Mouse (Mus musculus) hindbrain, embryonic 14.5 days (tissue): ENCODE data around the gene Lta. TPM values are rescaled to one million over a fixed set of nuclear protein-coding genes. Genes with fewer than 3 reads are reported as not detected.

ENCODE experiments used
- ATAC-seq: fragments of 200-750 bp; cut with Nextera tagmentation; 2 replicates; pipeline ENCODE4 v1.8.0; 2017; ENCODE audit warnings: moderate number of reproducible peaks, mild to moderate bottlenecking, moderate TSS enrichment, moderate library complexity; ENCODE audit not compliant: low FRiP score
- DNase-seq: peaks from one replicate; pipeline ENCODE4 v3.0.0-alpha.2; 2015; ENCODE audit warnings: low spot score
- H3K27ac ChIP-seq: fragments of 300-500 bp; sonication (generic); 2 replicates; pipeline ENCODE4 v1.5.1; 2014; ENCODE audit warnings: mild to moderate bottlenecking, moderate library complexity
- H3K27me3 ChIP-seq: fragments of 300-500 bp; sonication (generic); 2 replicates; pipeline ENCODE4 v1.6.1; 2014; ENCODE audit warnings: mild to moderate bottlenecking, low read length, mixed read lengths; ENCODE audit not compliant: control insufficient read depth, insufficient read depth
- H3K36me3 ChIP-seq: fragments of 300-500 bp; sonication (generic); replicated peaks from 2 replicates; pipeline ENCODE4 v1.6.1; 2014; ENCODE audit not compliant: control insufficient read depth, insufficient read depth
- H3K4me1 ChIP-seq: fragments of 300-500 bp; sonication (generic); replicated peaks from 2 replicates; pipeline ENCODE4 v1.6.1; 2014; ENCODE audit warnings: antibody characterized with exemption, low read length, mixed read lengths; ENCODE audit not compliant: control insufficient read depth, insufficient read depth
- H3K4me2 ChIP-seq: fragments of 300-500 bp; sonication (generic); replicated peaks from 2 replicates; pipeline ENCODE4 v1.6.1; 2014; ENCODE audit warnings: mild to moderate bottlenecking, moderate library complexity
- H3K4me3 ChIP-seq: fragments of 300-500 bp; sonication (generic); replicated peaks from 2 replicates; pipeline ENCODE4 v1.5.1; 2014; ENCODE audit warnings: mild to moderate bottlenecking, low read length
- H3K9ac ChIP-seq: fragments of 300-500 bp; sonication (generic); 2 replicates; pipeline ENCODE4 v1.6.1; 2014
- H3K9me3 ChIP-seq: fragments of 300-500 bp; sonication (generic); 2 replicates; pipeline ENCODE4 v1.6.1; 2016; ENCODE audit warnings: low read length; ENCODE audit not compliant: control insufficient read depth
- WGBS: fragments of 180-500 bp; shearing (Covaris S2); extraction: QIAGEN DNeasy Blood & Tissue Kit; methylation state at CpG from one replicate; pipeline ENCODE4 v1.1.7; 2014; 5-methylcytosine and 5-hydroxymethylcytosine counted together
- polyA plus RNA-seq: library from polyadenylated mRNA; unstranded; fragments of >200 nt; fragmentation: Nextera tagmentation; extraction: Ambion mirVana; gene quantifications from 2 replicates; pipeline ENCODE4 v1.2.1, GENCODE M21; 2014

Gene Lta
- polyA plus RNA-seq, 1 experiment from 2014 or later, result 0.23 TPM

DNA sequence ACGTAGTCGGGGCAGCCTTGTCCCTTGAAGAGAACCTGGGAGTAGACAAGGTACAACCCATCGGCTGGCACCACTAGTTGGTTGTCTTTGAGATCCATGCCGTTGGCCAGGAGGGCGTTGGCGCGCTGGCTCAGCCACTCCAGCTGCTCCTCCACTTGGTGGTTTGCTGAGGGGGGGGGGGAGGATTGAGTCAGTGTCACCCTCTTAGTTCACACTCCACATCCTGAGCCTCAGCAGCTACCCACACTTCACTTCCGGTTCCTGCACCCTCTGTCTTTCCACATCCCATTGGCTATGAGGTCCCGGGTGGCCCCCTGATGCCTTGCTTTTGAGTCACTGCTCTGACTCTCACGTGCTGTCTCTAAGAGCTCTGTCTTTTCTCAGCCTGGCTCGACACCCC is 4.8 kb downstream of the Lta start:
- peaks cover 9% of the 10 kb centered on the region; the same call in 1 of the 2 replicates for H3K4me1 ChIP-seq
- no peak for DNase-seq
- no peaks in the 10 kb centered on the region for H3K9me3 ChIP-seq
- no peak for ATAC-seq
- H3K4me3 ChIP-seq, result no peak overlapping the region
- WGBS, result 89% methylated on average over 11 of the region's 11 CpGs
- H3K36me3 ChIP-seq, result no peaks in the 10 kb centered on the region
- H3K27me3 ChIP-seq, result peaks cover 25% of the 10 kb centered on the region
- no peak overlapping the region for H3K4me2 ChIP-seq
- no peak overlapping the region for H3K27ac ChIP-seq
- no peak overlapping the region for H3K9ac ChIP-seq

DNA sequence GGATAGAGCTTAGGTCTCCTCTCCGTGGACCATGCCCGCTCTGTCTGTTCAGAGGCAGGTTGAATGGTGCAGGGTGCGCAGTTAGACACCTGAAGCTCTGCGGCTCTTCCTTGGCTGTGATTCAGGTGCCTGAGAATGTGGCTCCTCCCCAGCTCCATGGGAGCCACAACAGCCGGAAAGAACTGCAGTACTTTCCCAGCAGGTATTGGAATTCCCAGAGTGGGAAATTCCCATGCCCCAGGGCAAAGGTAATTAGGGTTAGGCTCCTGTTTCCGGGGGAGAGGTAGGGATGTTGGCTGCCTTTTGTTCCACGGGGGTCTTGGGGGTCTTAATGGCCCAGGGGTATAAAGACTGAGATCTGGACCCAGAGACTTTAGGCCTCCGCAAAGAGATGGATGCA is 6.2 kb downstream of the Lta start:
- Histone ChIP-seq H3K4me3 (no peak overlapping the region), H3K9ac (no peak overlapping the region), H3K27ac (no peak overlapping the region), H3K4me2 (no peak overlapping the region), H3K27me3 (peaks cover 27% of the 10 kb centered on the region), H3K4me1 (peaks cover 9% of the 10 kb centered on the region; the same call in 1 of the 2 replicates), H3K36me3 (no peaks in the 10 kb centered on the region), H3K9me3 (no peaks in the 10 kb centered on the region)
- 27% methylated on average over 8 of the region's 8 CpGs for WGBS
- DNase-seq (no peak), ATAC-seq (no peak)

DNA sequence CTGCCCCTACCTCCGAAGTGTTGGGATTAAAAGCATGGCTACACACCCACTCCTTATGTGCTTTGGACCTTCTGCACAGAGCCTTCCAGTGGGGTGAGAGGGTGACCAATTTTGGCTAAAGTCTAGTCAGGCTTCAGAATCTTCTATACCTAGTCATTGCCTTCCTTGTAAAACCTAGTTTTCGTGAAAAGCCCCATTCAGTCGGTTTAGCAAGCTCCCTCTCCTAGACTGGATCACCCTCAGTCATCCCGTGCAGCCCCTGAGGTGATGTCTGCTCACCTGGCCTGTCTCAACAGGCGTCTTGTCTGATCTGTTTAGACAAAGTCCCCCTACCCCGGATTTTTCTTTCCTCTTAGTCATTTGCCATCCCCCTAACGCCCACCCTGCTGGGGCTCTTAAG is 7.1 kb downstream of the Lta start:
- DNase-seq (no peak), ATAC-seq (no peak)
- H3K4me1 ChIP-seq, result peaks cover 9% of the 10 kb centered on the region; the same call in 1 of the 2 replicates
- H3K9me3 ChIP-seq, result no peaks in the 10 kb centered on the region
- 71% methylated on average over 7 of the region's 7 CpGs for WGBS
- H3K9ac ChIP-seq, result no peak overlapping the region
- no peak overlapping the region for H3K4me2 ChIP-seq
- no peak overlapping the region for H3K4me3 ChIP-seq
- no peak overlapping the region for H3K27ac ChIP-seq
- peaks cover 27% of the 10 kb centered on the region for H3K27me3 ChIP-seq
- no peaks in the 10 kb centered on the region for H3K36me3 ChIP-seq

DNA sequence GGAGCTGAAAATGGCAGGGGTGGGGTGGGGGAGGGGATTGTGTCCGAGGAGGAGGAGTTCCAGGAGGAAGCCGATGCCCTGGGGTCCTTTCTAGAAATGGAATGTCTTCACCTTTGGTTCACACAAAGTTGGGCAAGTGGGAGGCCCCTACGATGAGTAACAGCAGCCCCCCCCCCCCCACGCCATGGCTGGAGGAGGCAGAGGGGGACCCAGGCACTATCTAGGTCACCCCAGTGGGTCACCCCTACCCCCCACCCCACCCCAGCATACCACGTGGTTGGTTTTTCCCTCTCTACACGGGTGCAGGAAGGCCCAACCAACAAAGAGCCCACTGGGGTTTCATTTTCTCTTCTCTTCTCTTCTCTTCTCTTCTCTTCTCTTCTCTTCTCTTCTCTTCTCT is 8.0 kb downstream of the Lta start:
- H3K4me2 ChIP-seq, result no peak overlapping the region
- peaks cover 27% of the 10 kb centered on the region for H3K27me3 ChIP-seq
- no peak overlapping the region for H3K27ac ChIP-seq
- no peaks in the 10 kb centered on the region for H3K36me3 ChIP-seq
- no peak overlapping the region for H3K4me3 ChIP-seq
- H3K9me3 ChIP-seq, result no peaks in the 10 kb centered on the region
- WGBS, result 40% methylated on average over 4 of the region's 6 CpGs
- peaks cover 9% of the 10 kb centered on the region; the same call in 1 of the 2 replicates for H3K4me1 ChIP-seq
- H3K9ac ChIP-seq, result no peak overlapping the region
- no peak for DNase-seq
- ATAC-seq, result no peak

DNA sequence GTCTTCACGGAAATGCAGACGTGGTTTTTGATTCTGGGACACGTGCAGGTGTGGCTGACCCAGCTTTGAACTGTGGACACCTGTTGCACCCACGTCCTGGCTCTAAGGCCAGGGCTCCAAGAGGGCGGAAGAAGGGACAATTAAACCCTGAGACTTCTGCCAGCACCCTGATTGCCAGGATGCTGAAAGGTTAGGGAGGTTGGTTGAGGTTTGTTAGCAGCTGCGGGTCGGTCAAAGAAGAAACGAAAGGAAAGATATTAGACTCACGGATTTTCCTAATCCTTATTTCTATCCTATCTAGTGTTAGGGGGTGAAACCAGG is 8.9 kb downstream of the Lta start:
- WGBS, result 36% methylated on average over 9 of the region's 9 CpGs
- Histone ChIP-seq H3K9ac (0 out of 2 replicates have a peak overlapping the region, but pooled peaks have one; percentile 36), H3K9me3 (no peaks in the 10 kb centered on the region), H3K4me1 (peaks cover 9% of the 10 kb centered on the region; the same call in 1 of the 2 replicates), H3K27ac (no peak overlapping the region), H3K4me3 (peak overlapping the region; percentile 33), H3K4me2 (peak overlapping the region; percentile 63), H3K27me3 (peaks cover 27% of the 10 kb centered on the region), H3K36me3 (no peaks in the 10 kb centered on the region)
- no peak for ATAC-seq
- no peak for DNase-seq

DNA sequence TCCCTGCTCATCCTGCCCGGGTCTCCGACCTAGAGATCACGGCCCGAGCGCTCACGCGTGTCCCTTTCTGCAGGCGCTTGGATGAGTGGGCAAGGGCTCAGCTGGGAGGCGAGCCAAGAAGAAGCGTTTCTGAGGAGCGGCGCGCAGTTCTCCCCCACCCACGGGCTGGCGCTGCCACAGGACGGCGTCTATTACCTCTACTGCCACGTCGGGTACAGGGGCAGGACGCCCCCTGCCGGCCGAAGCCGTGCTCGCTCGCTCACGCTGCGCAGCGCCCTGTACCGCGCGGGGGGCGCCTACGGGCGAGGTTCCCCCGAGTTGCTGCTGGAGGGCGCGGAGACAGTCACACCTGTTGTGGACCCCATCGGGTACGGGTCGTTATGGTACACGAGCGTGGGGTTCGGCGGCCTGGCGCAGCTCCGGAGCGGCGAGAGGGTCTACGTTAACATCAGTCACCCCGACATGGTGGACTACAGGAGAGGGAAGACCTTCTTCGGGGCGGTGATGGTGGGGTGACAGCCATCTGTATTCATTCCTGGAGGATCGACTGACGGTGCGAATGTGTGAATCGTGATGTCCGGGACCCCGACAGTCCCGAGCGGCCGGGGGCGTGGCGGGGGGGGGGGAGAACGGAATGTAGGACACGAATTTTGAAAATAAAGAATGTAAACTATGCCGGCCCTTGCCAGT is 9.4 kb downstream of the Lta start:
- ATAC-seq (peak; percentile 68; the same call in 1 of the 2 replicates), DNase-seq (peak; percentile 72)
- 3% methylated on average over 66 of the region's 66 CpGs for WGBS
- Histone ChIP-seq H3K9ac (peak overlapping the region; percentile 36; the same call in 1 of the 2 replicates), H3K27ac (no peak overlapping the region), H3K4me1 (peaks cover 9% of the 10 kb centered on the region; the same call in 1 of the 2 replicates), H3K9me3 (no peaks in the 10 kb centered on the region), H3K27me3 (peaks cover 27% of the 10 kb centered on the region), H3K4me2 (peak overlapping the region; percentile 63), H3K36me3 (no peaks in the 10 kb centered on the region), H3K4me3 (peak overlapping the region; percentile 33)

DNA sequence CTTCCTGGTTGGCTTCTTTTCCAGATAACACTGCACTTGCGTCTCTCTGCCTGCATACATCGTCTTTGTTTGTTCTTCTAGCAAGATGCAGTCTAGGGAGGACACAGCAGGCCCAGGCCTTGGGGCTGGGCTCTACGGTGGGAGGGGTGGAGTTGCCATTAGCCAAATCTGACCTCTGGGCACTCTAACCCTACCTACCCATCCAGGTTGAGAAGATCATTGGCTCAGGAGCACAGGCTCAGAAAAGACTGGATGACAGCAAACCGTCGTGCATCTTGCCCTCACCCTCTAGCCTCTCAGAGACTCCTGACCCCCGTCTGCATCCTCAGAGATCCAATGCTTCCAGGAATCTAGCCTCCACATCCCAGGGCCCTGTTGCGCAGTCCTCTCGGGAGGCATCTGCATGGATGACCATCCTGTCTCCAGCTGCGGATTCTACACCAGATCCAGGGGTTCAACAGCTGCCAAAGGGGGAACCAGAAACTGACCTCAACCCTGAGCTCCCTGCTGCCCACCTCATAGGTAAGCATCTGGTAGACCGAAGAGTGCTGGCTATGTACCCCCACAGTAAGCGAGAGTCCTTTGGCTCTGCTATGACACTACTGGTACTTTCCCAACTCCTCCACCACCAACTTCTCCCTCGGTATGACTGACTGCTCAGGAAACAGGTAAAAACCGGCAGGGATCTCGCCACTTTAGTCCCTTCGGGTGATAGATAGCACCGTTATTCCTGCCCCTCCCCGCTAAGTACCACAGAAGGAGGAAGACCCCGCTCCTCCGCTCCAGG is 10.1 kb downstream of the Lta start:
- Histone ChIP-seq H3K27ac (no peak overlapping the region), H3K4me2 (peak overlapping the region; percentile 63), H3K4me1 (peaks cover 9% of the 10 kb centered on the region; the same call in 1 of the 2 replicates), H3K36me3 (no peaks in the 10 kb centered on the region), H3K4me3 (peak overlapping the region; percentile 33; the same call in 1 of the 2 replicates), H3K27me3 (peaks cover 27% of the 10 kb centered on the region), H3K9me3 (no peaks in the 10 kb centered on the region), H3K9ac (peak overlapping the region; percentile 36; the same call in 1 of the 2 replicates)
- WGBS, result 45% methylated on average over 19 of the region's 19 CpGs
- ATAC-seq, result peak; percentile 48; the same call in 1 of the 2 replicates
- no peak for DNase-seq

DNA sequence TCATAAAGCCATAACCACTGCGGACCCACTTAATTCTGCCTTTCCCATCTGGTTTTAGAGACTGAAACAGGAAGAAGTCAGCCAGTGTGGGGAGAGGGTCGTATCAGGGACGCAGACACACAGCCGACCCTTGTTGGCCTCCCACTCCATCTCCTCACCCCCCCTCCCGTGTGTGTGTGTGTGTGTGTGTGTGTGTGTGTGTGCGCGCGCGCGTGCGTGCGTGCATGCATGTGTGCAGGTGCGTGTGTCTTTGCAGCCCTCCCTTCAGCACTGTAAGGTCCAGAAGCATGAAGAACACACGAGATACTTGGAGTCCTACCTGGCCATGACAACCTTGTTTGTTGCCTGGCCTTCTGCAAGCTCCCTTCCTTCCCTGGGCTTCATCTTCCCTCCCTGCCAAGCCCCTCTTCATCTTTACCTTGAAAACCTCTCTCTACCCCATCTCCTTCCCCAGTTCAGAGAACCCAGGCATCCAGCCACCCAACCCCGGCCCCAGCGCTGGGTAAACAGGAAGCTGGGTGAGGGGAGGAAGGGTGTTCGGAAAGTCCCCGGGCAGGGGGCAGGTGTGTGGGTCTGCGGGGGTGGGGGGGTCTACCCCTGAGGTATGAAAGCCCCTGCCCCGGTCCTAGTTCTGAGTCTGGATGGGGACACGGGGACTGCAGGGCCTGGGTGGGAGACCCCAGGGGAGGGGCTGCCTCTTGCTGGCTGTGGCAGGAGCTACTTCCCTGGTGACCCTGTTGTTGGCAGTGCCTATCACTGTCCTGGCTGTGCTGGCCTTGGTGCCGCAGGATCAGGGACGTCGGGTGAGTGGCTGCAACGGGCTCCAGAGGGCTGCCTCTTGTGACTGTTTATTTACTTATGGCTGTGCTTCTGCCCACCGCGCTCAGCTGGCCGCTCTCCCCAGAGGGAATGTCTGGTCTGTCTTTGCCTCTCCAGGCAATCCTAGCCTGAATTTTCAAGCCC is 11.0 kb downstream of the Lta start, which contains the start of gene Ltb:
TSS of gene Ltb (plus strand) at position 559 of the 963 bp plus-strand sequence.
- Histone ChIP-seq H3K4me3 (0 out of 2 replicates have a peak within 1 kb of the TSS, but pooled peaks have one; percentile 33), H3K36me3 (no peaks in the 10 kb centered on the region), H3K9me3 (no peaks in the 10 kb centered on the region), H3K4me1 (peaks cover 9% of the 10 kb centered on the region; the same call in 1 of the 2 replicates), H3K27ac (no peak within 1 kb of the TSS), H3K4me2 (peak within 1 kb of the TSS; percentile 63; the same call in 1 of the 2 replicates), H3K9ac (no peak within 1 kb of the TSS), H3K27me3 (peaks cover 27% of the 10 kb centered on the region)
- ATAC-seq (no peak), DNase-seq (no peak)
- 71% methylated on average over 27 of the region's 28 CpGs for WGBS
